Mouse (Mus musculus): ENCODE measurements around the gene Bud23. TPM values are rescaled to one million over a fixed set of nuclear protein-coding genes. Genes with fewer than 3 reads are reported as not detected.
A peak's percentile ranks its signal among the peaks of the same experiment; 100 is the strongest.

Bud23 gene
- total and polyA plus RNA-seq, 3 experiments = 101 to 222 TPM; not detected in 1

GRCm38 (mm10) chr5:135103999-135104660 lies 39.4 kb upstream of the Bud23 start:
- H3K9me3 ChIP-seq (replicated peaks; ENCODE audit: insufficient read depth, low read length) = no peaks in the 10 kb centered on the region
- H3K36me3 ChIP-seq (ENCODE audit: control insufficient read depth in 1 of 2, insufficient read depth in 2 of 2, low read length in 2 of 2) = no peaks in the 10 kb centered on the region
- H3K9ac ChIP-seq (ENCODE audit: control insufficient read depth, low read depth, low read length, poor library complexity, severe bottlenecking) = no peak overlapping the region
- no peaks in the 10 kb centered on the region for H3K79me2 ChIP-seq (ENCODE audit: control insufficient read depth, insufficient read depth, low read length, poor library complexity)
- peaks cover 0 to 2% of the 10 kb centered on the region in 2 experiments; a peak in 1 of 4 replicates for H3K27me3 ChIP-seq (ENCODE audit: control insufficient read depth in 1 of 2, insufficient read depth in 2 of 2, low read length in 2 of 2)
- H3K4me1 ChIP-seq (ENCODE audit: control insufficient read depth in 1 of 2, insufficient read depth in 2 of 2, low read length in 2 of 2) = no peaks in the 10 kb centered on the region
- no peak overlapping the region for H3K27ac ChIP-seq (ENCODE audit: control insufficient read depth, low read depth, low read length)
- DNase-seq (ENCODE audit: low read depth, low spot score) = peak; percentile 26
- no peak for TF ChIP-seq RCOR1 (IDR thresholded peaks at IDR 0.05; ENCODE audit: low read depth, low read length)
- peak; percentile 30 to 62 (median 55); a peak in 5 of 6 replicates for TF ChIP-seq CTCF (IDR thresholded peaks at IDR 0.05 in 2 of 3, conservative IDR thresholded peaks at IDR 0.05 in 1 of 3; ENCODE audit: control insufficient read depth in 1 of 3, insufficient read depth in 1 of 3, low read depth in 2 of 3, low read length in 3 of 3, poor library complexity in 1 of 3, severe bottlenecking in 1 of 3)
- peak; percentile 40 for TF ChIP-seq RAD21 (IDR thresholded peaks at IDR 0.05; ENCODE audit: low read depth, low read length)
- TF ChIP-seq SMC3 (IDR thresholded peaks at IDR 0.05; ENCODE audit: low read depth, low read length) = peak; percentile 73
- no peak for TF ChIP-seq POLR2AphosphoS2 (IDR thresholded peaks at IDR 0.05; ENCODE audit: low read length)
- TF ChIP-seq ZC3H11A (IDR thresholded peaks at IDR 0.05; ENCODE audit: low read depth, low read length) = peak; percentile 22; the same call in 1 of the 2 replicates
- no peak overlapping the region for H3K4me3 ChIP-seq (ENCODE audit: control insufficient read depth in 1 of 2, insufficient read depth in 1 of 2, low read depth in 2 of 2, low read length in 2 of 2)

- H3K27me3 ChIP-seq (ENCODE audit: control insufficient read depth in 1 of 2, insufficient read depth in 2 of 2, low read length in 2 of 2) = peaks cover 0 to 4% of the 10 kb centered on the region in 2 experiments; a peak in 1 of 4 replicates
- no peaks in the 10 kb centered on the region for H3K4me1 ChIP-seq (ENCODE audit: control insufficient read depth in 1 of 2, insufficient read depth in 2 of 2, low read length in 2 of 2)
Measured at GRCm38 (mm10) chr5:135100981-135101380, 36.2 kb upstream of the Bud23 start.

GRCm38 (mm10) chr5:135089653-135090052 lies 24.9 kb upstream of the Bud23 start, which contains the start of gene Mlxipl:
TSS of gene Mlxipl (plus strand) at chr5:135089890.
- H3K79me2 ChIP-seq (ENCODE audit: control insufficient read depth, insufficient read depth, low read length, poor library complexity) = no peaks in the 10 kb centered on the region
- H3K9ac ChIP-seq (ENCODE audit: control insufficient read depth, low read depth, low read length, poor library complexity, severe bottlenecking) = no peak within 1 kb of the TSS
- no peak for DNase-seq (ENCODE audit: low read depth, low spot score)
- TF ChIP-seq JUND (IDR thresholded peaks at IDR 0.05; ENCODE audit: low read depth, low read length) (no peak), TBP (IDR thresholded peaks at IDR 0.05; ENCODE audit: low read depth, low read length) (no peak), CHD2 (IDR thresholded peaks at IDR 0.05; ENCODE audit: low read length) (no peak), USF1 (IDR thresholded peaks at IDR 0.05; ENCODE audit: low read depth, low read length) (no peak), UBTF (IDR thresholded peaks at IDR 0.05; ENCODE audit: borderline replicate concordance, insufficient read depth, low read depth, low read length) (no peak), HCFC1 (IDR thresholded peaks at IDR 0.05; ENCODE audit: low read depth, low read length) (no peak), RAD21 (IDR thresholded peaks at IDR 0.05; ENCODE audit: low read depth, low read length) (no peak), ZC3H11A (IDR thresholded peaks at IDR 0.05; ENCODE audit: low read depth, low read length) (no peak), POLR2A (IDR thresholded peaks at IDR 0.05; ENCODE audit: control insufficient read depth in 1 of 2, insufficient read depth in 1 of 2, low read depth in 1 of 2, low read length in 2 of 2, poor library complexity in 1 of 2) (no peak), CTCF (IDR thresholded peaks at IDR 0.05 in 2 of 3, conservative IDR thresholded peaks at IDR 0.05 in 1 of 3; ENCODE audit: control insufficient read depth in 1 of 3, insufficient read depth in 1 of 3, low read depth in 2 of 3, low read length in 3 of 3, poor library complexity in 1 of 3, severe bottlenecking in 1 of 3) (no peak), RCOR1 (IDR thresholded peaks at IDR 0.05; ENCODE audit: low read depth, low read length) (no peak), SIN3A (IDR thresholded peaks at IDR 0.05; ENCODE audit: low read length) (no peak)
- peaks cover 11 to 13% of the 10 kb centered on the region in 2 experiments; a peak in 3 of 4 replicates for H3K27me3 ChIP-seq (ENCODE audit: control insufficient read depth in 1 of 2, insufficient read depth in 2 of 2, low read length in 2 of 2)
- no peaks in the 10 kb centered on the region for H3K9me3 ChIP-seq (replicated peaks; ENCODE audit: insufficient read depth, low read length)
- H3K27ac ChIP-seq (ENCODE audit: control insufficient read depth, low read depth, low read length) = no peak within 1 kb of the TSS
- H3K4me3 ChIP-seq (ENCODE audit: control insufficient read depth in 1 of 2, insufficient read depth in 1 of 2, low read depth in 2 of 2, low read length in 2 of 2) = no peak within 1 kb of the TSS
- H3K36me3 ChIP-seq (ENCODE audit: control insufficient read depth in 1 of 2, insufficient read depth in 2 of 2, low read length in 2 of 2) = no peaks in the 10 kb centered on the region
- H3K4me1 ChIP-seq (ENCODE audit: control insufficient read depth in 1 of 2, insufficient read depth in 2 of 2, low read length in 2 of 2) = no peaks in the 10 kb centered on the region

More at GRCm38 (mm10) chr5:135100981-135101380, 36.2 kb upstream of the Bud23 start:
- DNase-seq (ENCODE audit: low read depth, low spot score) = no peak
- TF ChIP-seq USF2 (IDR thresholded peaks at IDR 0.05; ENCODE audit: borderline replicate concordance in 1 of 2, insufficient read depth in 1 of 2, low read depth in 1 of 2, low read length in 2 of 2) = no peak
- TF ChIP-seq ZNF384 (IDR thresholded peaks at IDR 0.05; ENCODE audit: low read depth, low read length) = no peak
- no peak for TF ChIP-seq POLR2AphosphoS5 (IDR thresholded peaks at IDR 0.05; ENCODE audit: borderline replicate concordance, low read depth, low read length)
- no peak for TF ChIP-seq GATA1 (IDR thresholded peaks at IDR 0.05; ENCODE audit: low read depth, low read length)
- no peaks in the 10 kb centered on the region for H3K36me3 ChIP-seq (ENCODE audit: control insufficient read depth in 1 of 2, insufficient read depth in 2 of 2, low read length in 2 of 2)
- H3K27ac ChIP-seq (ENCODE audit: control insufficient read depth, low read depth, low read length) = no peak overlapping the region
- no peaks in the 10 kb centered on the region for H3K79me2 ChIP-seq (ENCODE audit: control insufficient read depth, insufficient read depth, low read length, poor library complexity)
- no peaks in the 10 kb centered on the region for H3K9me3 ChIP-seq (replicated peaks; ENCODE audit: insufficient read depth, low read length)
- no peak overlapping the region for H3K9ac ChIP-seq (ENCODE audit: control insufficient read depth, low read depth, low read length, poor library complexity, severe bottlenecking)
- no peak overlapping the region for H3K4me3 ChIP-seq (ENCODE audit: control insufficient read depth in 1 of 2, insufficient read depth in 1 of 2, low read depth in 2 of 2, low read length in 2 of 2)
